Mouse (Mus musculus): ENCODE measurements around the gene Tex21. TPM values are rescaled to one million over a fixed set of nuclear protein-coding genes. Genes with fewer than 3 reads are reported as not detected.
"Not testable (repeated sequence)": the region's sequence is repeated elsewhere in the genome, so short reads cannot be mapped to it uniquely, and the experiment has no call there.

Tex21 gene
- total RNA-seq, 2 experiments from 2014 or later: not detected

DNA sequence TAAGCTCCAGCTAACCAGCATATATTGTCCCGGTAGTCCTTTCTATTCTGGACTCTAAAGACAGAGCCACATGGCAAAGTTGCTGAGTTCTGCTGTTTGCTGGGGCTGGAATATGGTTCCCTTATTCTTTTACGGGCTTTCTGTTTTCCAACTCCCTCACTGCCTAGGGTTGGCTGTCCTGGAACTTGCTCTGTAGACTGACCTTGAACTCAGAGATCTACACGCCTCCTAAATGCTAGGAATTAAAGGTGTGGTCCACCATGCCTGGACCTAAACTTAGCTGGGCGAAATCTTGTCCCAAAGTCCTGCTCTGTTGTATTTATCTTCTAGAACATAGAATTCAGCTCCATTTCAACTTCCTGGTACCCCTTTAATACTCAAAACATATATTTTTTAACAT lies 15.0 kb upstream of the Tex21 start:
- DNase-seq: no peak
- intact Hi-C loops (cut with DNase I): loop anchor here (10.0 kb wide), 2 partner anchors 213 to 343 kb away; no protein-coding TSS in a partner anchor

DNA sequence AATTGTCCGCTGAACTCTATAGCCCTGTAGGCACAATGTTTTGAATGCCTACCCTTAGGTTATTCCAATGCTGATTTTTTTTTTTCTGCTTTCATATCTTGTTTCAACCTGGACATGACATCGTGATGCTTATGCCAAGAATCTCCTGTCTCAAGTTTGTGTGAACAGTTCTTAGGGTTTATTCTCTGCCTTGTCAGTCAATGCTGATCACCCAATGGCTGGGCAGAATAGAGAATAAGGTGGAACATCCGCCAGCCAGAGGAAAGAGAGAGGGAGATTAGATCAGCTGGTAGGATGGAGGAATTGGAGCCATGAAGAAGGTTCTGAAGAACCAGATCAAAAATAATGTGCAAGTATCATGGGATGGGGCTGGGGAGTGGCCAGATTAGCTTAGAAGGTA lies 14.1 kb upstream of the Tex21 start:
- DNase-seq: no peak
- intact Hi-C loops (cut with DNase I): loop anchor here (10.0 kb wide), 2 partner anchors 214 to 344 kb away; no protein-coding TSS in a partner anchor

- DNase-seq: peak; percentile 8 to 25
- intact Hi-C loops (cut with DNase I): no loop called here
Measured at GRCm38 (mm10) chr12:76256114-76256843, 9.7 kb upstream of the Tex21 start.

DNA sequence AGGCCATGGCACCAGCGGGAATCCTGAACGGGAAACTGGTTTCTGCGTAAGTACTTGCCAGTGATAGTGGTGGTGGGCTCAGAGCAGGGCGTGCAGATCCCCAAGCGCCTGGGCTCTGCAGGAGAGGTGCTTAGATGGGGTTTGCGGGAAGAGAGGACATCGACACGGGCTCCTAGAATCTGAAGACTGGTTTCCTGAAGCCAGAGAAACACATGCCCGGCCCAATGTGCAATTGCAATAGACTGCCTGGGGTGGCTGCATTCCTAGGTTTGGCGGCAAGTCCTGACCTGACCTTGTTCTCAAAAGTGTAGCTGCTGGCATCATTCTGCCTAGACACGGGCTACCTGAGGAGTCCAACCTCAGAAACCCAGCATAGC lies 8.9 kb upstream of the Tex21 start:
- intact Hi-C loops (cut with DNase I): no loop called here
- no peak for DNase-seq

DNA sequence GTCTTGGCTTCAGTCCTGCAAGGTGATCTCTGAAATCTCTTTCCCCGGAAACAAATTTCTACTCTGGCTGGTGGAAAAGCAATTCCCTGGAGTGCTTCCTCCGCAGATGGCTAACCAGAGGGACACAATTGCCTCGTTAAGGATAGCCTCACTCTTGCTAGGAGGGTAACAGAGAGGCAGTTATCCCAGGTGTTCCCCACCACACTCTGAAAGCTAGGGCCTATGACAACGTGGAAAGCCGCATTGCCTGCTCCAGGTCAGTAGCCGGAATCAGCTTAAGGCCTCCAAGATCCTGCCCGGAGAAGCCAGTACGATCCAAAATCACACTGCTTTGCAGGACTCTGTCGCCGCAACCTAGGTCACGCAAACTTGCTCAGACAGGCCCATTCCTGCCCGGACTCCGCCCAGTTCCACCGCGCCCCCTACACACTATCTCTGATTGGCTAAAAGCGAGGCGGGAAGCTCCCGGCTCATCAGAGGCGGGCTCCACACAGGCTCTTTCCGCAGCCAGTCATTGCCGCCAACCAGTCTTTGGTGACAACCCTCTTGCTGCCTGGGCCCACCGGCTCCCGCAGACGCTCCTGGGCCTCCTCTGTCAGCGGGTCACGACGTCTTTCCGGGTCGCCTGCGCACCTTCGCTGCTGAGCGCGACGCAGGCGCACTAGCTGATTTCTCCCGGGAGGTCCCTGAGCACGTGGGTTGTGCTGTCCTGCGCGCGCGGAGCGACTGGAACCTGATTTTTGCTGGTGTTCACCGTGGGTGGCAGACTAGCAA lies 8.4 kb upstream of the Tex21 start, which contains the start of gene Mthfd1:
Gene Mthfd1, plus strand, starts transcription at position 574 of the 774 bp plus-strand sequence.
- DNase-seq: peak; percentile 96
- intact Hi-C loops (cut with DNase I): no loop called here

DNA sequence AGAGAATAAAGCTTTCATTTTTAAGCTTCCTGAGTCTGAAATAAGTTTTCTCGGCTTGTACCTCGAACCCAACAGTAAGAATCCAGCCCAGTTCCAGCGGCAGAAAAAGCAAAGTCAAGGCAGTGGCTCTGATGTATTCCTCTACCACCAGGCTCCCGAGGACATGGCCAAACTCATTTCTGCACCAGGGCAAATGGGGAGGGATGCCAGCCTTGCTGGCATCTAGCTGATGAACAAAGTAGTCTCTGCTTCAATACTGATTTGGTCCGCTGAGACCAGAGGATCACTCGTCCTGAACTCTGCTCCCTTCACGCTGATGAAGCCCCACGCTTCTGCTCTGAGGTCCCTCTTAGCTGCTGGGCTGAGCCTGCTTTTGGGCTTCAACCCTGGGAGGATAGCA lies 7.4 kb upstream of the Tex21 start:
- intact Hi-C loops (cut with DNase I): no loop called here

GRCm38 (mm10) chr12:76253591-76253990 lies 7.0 kb upstream of the Tex21 start:
- intact Hi-C loops (cut with DNase I): no loop called here
- DNase-seq: no peak

More for the DNA sequence above, 7.4 kb upstream of the Tex21 start:
- DNase-seq: no peak

- DNase-seq: no peak
- intact Hi-C loops (cut with DNase I): no loop called here
Measured at GRCm38 (mm10) chr12:76253090-76253489, 6.5 kb upstream of the Tex21 start.

GRCm38 (mm10) chr12:76244981-76245380 lies 1.6 kb downstream of the Tex21 start:
- intact Hi-C loops (cut with DNase I): no loop called here
- DNase-seq: no peak

DNA sequence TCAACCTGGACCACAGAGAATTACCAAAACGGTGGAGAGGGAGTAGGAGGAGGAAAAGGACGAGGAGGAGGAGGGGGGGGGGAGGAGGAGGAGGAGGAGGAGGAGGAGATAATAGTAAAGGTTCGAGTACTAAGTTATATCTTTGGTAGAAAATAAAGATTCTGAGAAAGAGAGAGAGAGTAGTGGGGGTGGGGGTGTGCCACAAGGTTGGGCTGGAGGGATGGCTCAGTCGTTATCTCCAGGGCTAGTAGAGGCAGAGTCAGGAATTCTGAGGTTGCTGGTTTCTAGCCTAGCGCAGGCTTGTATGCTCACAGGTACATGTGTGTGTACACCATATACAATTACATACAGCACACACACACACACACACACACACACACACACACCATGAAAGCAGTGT lies 4.7 kb downstream of the Tex21 start:
- intact Hi-C loops (cut with DNase I): no loop called here

GRCm38 (mm10) chr12:76241084-76241483 lies 5.5 kb downstream of the Tex21 start:
- intact Hi-C loops (cut with DNase I): no loop called here
- DNase-seq: no peak

More for the DNA sequence above, 4.7 kb downstream of the Tex21 start:
- DNase-seq: no peak

- DNase-seq: no peak
- intact Hi-C loops (cut with DNase I): no loop called here
Measured at GRCm38 (mm10) chr12:76240670-76241069, 5.9 kb downstream of the Tex21 start.

DNA sequence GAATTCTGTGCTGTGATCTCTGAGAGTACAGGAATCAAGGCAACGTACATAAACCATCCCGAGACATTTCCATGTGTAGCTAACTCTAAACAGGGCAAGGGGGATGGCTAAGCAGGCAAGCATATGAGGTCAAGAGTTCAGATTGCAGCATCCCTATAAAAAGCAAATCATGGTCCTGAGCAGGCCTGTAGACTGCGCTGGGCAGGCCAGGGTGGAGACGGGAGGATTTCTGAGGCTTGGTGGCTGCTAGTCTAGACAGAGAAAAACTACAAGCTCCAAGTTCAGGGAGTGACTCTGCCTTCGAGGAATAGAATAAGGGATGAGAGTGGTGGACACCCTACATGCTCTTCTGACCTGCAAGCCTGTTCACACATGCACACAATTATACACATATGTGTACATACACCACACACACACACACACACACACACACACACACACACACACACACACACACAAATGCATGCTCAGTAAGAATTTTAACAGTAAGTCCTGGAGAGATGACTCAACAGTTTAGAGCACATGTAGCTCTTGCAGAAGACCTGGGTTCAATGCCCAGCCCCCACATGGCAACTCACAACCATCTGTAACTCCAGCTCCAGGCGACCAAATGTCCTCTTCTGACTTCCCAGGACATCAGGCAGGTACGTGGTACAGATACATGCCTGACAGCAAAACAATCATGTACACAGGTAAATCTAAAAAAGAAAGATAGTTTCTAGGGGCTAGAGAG lies 6.5 kb downstream of the Tex21 start:
- DNase-seq: no peak
- intact Hi-C loops (cut with DNase I): no loop called here

DNA sequence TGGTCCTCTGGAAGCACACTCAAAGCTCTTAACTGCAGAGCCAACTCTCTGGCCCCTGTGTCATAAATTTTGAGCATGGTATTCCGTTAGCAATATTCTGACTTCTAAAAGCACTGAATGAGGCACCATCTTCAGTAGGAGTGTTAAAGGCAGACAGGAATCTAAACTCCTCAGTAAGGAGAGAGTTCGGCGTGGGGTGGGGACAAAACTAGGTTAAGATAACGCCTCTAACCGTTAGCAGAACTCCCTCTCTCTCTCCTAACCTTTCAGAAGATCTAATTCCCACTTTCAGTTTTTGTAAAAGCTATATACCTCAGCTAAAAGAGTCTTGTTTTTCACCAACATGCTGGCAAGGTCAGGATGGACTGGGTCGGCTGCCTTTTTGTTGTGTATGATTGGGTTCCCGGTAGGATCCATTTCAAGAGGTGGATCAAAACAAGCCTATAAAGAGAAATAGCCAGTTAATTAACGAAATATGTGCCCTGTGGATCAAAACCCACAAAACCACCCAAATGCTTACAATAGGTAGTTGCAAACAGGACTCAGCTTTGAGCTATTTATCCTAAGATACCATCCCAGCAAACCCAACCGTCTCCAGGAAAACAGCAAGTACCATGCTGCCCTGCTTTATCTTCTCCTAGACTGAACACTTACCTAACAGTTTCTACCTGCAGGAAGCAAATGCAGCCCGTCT lies 7.3 kb downstream of the Tex21 start:
- intact Hi-C loops (cut with DNase I): no loop called here
- DNase-seq: no peak

- DNase-seq: no peak
- intact Hi-C loops (cut with DNase I): no loop called here
Measured at GRCm38 (mm10) chr12:76235253-76235652, 11.3 kb downstream of the Tex21 start.

DNA sequence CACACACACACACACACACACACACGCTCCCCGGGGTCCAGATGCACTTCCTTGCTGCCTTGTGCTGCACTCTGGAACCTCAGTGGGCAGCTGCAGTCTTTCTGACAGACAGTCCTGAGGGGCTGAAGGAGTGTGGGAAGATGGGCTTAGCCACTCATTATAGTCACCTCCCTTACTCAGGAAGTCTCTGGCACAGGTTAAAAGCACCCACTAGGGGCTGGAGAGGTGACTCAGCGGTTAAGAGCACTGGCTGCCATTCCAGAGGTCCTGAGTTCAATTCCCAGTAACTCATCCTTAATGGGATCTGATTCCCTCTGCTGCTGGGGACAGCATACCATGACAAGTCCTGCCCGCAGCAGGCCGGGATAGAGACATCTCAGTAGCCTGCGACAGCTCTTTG lies 15.9 kb downstream of the Tex21 start:
- intact Hi-C loops (cut with DNase I): no loop called here
- DNase-seq: no peak

DNA sequence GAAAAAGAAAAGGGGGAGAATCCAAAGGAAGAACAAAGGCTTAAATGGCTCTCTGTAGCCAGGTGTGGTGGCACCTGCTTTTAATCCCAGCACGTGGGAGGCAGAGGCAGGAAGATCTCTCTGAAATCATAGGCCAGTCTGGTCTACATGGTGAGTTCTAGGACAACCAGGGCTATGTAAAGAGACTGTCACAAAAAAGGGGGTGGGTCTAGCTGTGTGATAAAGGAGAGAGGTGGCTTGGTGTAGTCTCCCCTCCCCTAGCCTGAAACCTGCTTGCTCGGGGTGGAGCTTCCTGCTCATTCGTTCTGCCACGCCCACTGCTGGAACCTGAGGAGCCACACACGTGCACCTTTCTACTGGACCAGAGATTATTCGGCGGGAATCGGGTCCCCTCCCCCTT lies 24.4 kb downstream of the Tex21 start:
- DNase-seq; intact Hi-C loops (cut with DNase I): not testable (repeated sequence)

- intact Hi-C loops (cut with DNase I): no loop called here
- DNase-seq: no peak
Measured at GRCm38 (mm10) chr12:76216716-76217115, 29.8 kb downstream of the Tex21 start.

- DNase-seq: no peak
Measured at GRCm38 (mm10) chr12:76215121-76215520, 31.4 kb downstream of the Tex21 start.

GRCm38 (mm10) chr12:76209429-76209974 lies 37.0 kb downstream of the Tex21 start:
- DNase-seq: no peak
- intact Hi-C loops (cut with DNase I): no loop called here

More at GRCm38 (mm10) chr12:76215121-76215520, 31.4 kb downstream of the Tex21 start:
- intact Hi-C loops (cut with DNase I): no loop called here
